Comparison of ENCODE assay signal across 10 mouse cellular contexts in genomic region chr19:36477684-36478083, GRCm38 (mm10).
DNase-seq lines count a peak whose midpoint lies in the region; ATAC-seq and TF ChIP-seq lines count a peak whose summit lies in the region.
"Had no signal": no experiment of that assay in that cellular context is flagged by ENCODE, and none has a peak within 500 bp of the region (broad histone marks: within the 10 kb centered on the region; RNA-seq: fewer than 3 reads in every experiment).

No protein-coding gene starts in this region.

- no peak for TF ChIP-seq CTCF in hindbrain, postnatal 0 days (IDR thresholded peaks at IDR 0.05; ENCODE audit: low read depth)

- H3K4me3 ChIP-seq in hindbrain, postnatal 0 days (ENCODE audit: low read length) = no peak overlapping the region
- H3K4me3 ChIP-seq in hindbrain, embryonic 11.5 days (ENCODE audit: low read depth, low read length) = no peak overlapping the region
- H3K4me3 ChIP-seq: intestine, embryonic 15.5 days had no signal

- H3K27me3 ChIP-seq in hindbrain, postnatal 0 days (ENCODE audit: insufficient read depth, low read length) = no peaks in the 10 kb centered on the region
- no peaks in the 10 kb centered on the region for H3K27me3 ChIP-seq in hindbrain, embryonic 11.5 days (ENCODE audit: control insufficient read depth, insufficient read depth, low read length)
- H3K27me3 ChIP-seq: intestine, embryonic 15.5 days had no signal

- H3K4me1 ChIP-seq in hindbrain, postnatal 0 days (ENCODE audit: insufficient read depth, low read length) = no peaks in the 10 kb centered on the region
- no peaks in the 10 kb centered on the region for H3K4me1 ChIP-seq in hindbrain, embryonic 11.5 days (replicated peaks; ENCODE audit: control insufficient read depth, insufficient read depth, low read length)
- H3K4me1 ChIP-seq: intestine, embryonic 15.5 days had no signal

- H3K9me3 ChIP-seq in hindbrain, postnatal 0 days (ENCODE audit: low read length) = no peaks in the 10 kb centered on the region
- H3K9me3 ChIP-seq in hindbrain, embryonic 11.5 days (ENCODE audit: control insufficient read depth, low read length) = no peaks in the 10 kb centered on the region
- H3K9me3 ChIP-seq: intestine, embryonic 15.5 days had no signal

- H3K36me3 ChIP-seq in hindbrain, postnatal 0 days (ENCODE audit: insufficient read depth, low read length) = no peaks in the 10 kb centered on the region
- no peaks in the 10 kb centered on the region for H3K36me3 ChIP-seq in hindbrain, embryonic 11.5 days (ENCODE audit: control insufficient read depth, insufficient read depth, low read length)
- H3K36me3 ChIP-seq: intestine, embryonic 15.5 days had no signal

- WGBS in hindbrain, postnatal 0 days = 69% methylated on average over 5 of the region's 5 CpGs
- 80% methylated on average over 5 of the region's 5 CpGs for WGBS in hindbrain, embryonic 11.5 days

- no peak overlapping the region for H3K9ac ChIP-seq in hindbrain, postnatal 0 days (replicated peaks; ENCODE audit: low read length)
- H3K9ac ChIP-seq in hindbrain, embryonic 11.5 days (ENCODE audit: low read depth, low read length) = no peak overlapping the region
- H3K9ac ChIP-seq: intestine, embryonic 15.5 days had no signal

- peak; percentile 20 to 26 for DNase-seq in cerebellum, postnatal 10 days
- DNase-seq in cerebellum, adult 18-20 months = no peak
- DNase-seq in hindbrain, postnatal 0 days (ENCODE audit: low spot score) = no peak
- DNase-seq in hindbrain, embryonic 11.5 days (ENCODE audit: low spot score) = no peak
- DNase-seq in ES-CJ7 (ENCODE audit: low read depth, low spot score) = peak; percentile 12
- peak; percentile 71 for DNase-seq in naive thymus-derived CD4-positive, alpha-beta T cell, adult 2 months (ENCODE audit: low read depth)
- no peak for DNase-seq in adrenal gland, adult 2 months
- no peak for DNase-seq in lung, postnatal 25 days (ENCODE audit: low spot score)
- DNase-seq: gastrocnemius, postnatal 25 days had no signal

- H3K27ac ChIP-seq in hindbrain, postnatal 0 days = no peak overlapping the region
- no peak overlapping the region for H3K27ac ChIP-seq in hindbrain, embryonic 11.5 days (ENCODE audit: low read depth, low read length)
- H3K27ac ChIP-seq: intestine, embryonic 15.5 days had no signal

- ATAC-seq in hindbrain, postnatal 0 days = no peak
- ATAC-seq in hindbrain, embryonic 11.5 days (ENCODE audit: low FRiP score) = no peak
- ATAC-seq: intestine, embryonic 15.5 days had no signal

- peak overlapping the region; percentile 19; the same call in 1 of the 2 replicates for H3K4me2 ChIP-seq in hindbrain, postnatal 0 days (ENCODE audit: low read depth, low read length)
- no peak overlapping the region for H3K4me2 ChIP-seq in hindbrain, embryonic 11.5 days (replicated peaks; ENCODE audit: low read depth, low read length)
- H3K4me2 ChIP-seq: intestine, embryonic 15.5 days had no signal

Comparison
In these comparisons a context has a peak if more than half of its experiments do, and no peak if none do; other contexts are left out.
1. DNase-seq: peak in cerebellum, postnatal 10 days (2 of 2), ES-CJ7 (single experiment) and naive thymus-derived CD4-positive, alpha-beta T cell, adult 2 months (single experiment); none in cerebellum, adult 18-20 months (0 of 2), hindbrain, postnatal 0 days (single experiment), hindbrain, embryonic 11.5 days (single experiment), adrenal gland, adult 2 months (single experiment) and lung, postnatal 25 days (single experiment).